Mouse (Mus musculus) cerebellum, adult 9-10 months (tissue): Measurements from ENCODE around the gene Tdo2.

Source experiments
- DNase-seq: peaks from one replicate; pipeline ENCODE4 v3.0.0; 2022

Tdo2 gene

DNA sequence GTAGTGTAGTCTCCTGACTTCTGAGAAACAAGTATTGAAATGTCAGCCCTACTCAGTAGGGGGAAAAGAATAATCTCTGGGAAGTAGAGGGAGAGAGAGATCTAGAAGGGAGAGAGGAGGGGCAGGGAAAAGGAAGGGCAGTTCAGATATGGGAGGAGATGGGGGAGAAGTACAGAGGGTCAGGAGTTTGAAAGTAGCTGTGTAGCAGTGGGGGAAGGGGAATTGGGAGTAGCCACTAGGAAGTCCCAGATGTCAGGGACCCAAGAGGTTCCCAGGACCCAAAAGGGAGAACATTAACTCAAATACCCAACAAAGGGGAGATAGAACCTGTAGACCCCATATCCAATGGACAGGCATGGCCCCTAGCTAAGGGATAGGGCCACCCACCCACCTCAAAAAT, at the start of gene Tdo2:
Tdo2 (minus strand) TSS at position 101 of the 400 bp plus-strand sequence.
- DNase-seq: no peak

DNA sequence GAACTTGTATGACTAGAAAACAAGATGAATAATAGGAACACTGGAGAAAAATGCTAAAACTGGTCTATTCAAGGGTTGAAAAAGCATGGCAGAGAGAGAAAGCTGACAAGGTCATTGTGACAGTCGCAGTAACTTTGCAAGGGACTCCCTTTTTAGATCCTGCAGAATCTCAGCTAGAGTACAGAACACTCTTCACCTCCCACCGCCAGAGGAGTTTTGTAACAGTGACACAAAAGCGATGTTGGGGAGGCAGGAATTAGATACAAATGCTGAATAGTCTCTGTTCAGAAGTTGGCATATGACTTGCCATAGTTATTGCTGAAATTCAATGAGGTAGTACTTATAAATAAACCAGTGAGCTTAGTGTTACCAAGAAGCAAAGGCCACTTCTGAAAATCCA, 47.1 kb upstream of the Tdo2 start:
- no peak for DNase-seq

DNA sequence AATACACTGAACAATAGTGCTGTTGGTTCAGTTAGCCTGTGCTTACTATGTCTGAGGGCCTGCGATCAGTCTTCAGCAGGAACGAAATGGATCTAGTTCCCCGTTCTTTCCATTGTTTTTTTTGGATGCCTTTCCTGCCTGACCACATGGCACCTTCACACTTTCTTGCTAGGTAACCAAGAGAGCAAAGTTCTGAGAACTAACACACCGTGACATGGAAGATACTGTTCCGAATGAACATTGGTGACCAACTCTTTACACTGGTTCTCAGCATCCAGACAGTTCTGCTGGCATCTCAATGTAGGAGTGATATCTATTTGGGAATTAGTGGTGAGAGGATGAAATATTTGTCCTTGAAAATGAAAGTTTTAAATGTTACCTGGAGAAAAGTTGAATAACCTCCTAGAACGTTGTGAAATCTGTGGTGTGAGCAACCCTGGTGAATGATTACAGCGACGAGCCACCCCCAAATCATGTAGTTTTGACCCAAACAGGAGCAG, 46.5 kb upstream of the Tdo2 start:
- no peak for DNase-seq

DNA sequence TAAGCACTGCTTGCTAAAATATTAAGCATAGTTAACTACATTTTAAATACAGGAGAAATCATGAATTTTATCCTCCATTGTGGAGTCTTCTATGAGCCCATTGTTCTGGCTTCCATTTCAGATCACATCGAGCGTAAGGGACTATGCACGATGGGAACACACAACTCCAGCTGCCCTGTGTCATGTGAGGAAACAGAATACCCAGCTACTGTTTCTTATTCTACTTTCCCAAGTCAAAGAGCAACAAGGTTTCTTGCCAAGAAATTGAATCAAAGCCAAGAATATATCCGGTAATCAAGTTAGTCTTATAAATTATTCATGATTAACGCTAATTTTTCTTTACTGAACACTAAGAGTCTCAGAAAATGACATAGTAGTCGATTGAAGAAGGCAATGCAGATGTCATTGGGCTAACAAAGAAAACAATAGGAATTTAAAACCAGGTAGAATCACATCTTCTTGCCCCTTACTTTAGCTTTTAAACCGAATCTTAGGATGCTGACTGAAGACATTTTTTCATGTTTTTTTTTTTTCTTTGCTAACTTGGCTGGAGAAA, 38.2 kb upstream of the Tdo2 start:
- DNase-seq: no peak

DNA sequence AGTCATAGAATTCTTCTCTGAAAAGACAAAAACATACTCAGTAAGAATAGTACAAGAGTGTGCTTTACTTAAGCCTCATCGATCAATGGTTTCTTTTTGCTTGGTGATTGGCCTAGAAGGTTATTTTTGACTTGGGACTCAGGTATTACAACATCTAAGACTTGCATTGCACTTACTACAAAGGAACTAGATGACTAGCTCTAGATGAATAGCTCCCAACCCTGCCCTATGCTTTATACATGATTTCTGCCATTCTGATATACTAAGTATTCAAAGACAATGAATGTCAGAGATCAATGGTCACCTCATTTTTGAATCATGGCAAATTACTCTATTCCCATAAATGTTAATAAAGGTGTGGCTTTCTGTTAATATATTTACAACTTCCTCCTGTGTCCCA, 31.0 kb upstream of the Tdo2 start:
- no peak for DNase-seq

DNA sequence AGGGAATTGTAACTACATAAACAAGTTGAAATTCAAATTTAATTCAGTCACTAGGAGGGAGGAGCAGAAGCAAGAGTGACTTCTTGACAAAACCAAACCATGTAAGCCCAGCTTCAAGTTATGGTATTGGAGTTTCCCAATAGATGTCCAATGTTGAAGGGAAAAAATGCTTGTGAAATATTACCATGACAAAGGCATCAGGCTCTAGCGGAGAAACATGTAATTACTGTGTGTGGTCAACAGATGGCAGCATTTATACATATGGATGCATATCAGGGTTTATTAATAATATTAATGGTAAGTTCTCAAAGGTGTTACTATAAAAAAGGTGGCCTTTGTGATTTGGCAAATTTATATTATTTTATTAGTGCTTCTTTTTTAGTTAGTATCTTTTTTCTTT, 20.0 kb upstream of the Tdo2 start:
- peak; percentile 72 for DNase-seq

DNA sequence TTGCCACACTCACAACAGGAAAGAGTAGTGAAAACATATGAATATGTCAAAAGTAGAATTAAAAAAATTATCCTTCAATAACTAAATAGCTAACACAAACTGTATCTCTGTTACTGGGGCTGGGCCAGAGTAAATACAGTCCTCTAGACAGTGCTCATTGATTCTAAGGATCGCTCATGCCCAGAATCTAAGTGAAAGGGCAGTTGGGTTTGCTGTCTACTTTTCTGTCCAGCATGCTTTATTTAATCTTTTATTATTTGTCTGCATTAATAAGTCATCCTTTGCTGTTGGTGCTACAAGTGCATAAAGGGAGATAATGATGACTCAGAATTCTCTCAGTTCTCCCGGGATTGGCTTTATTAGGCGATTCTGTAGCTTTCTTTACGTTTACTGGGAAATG, 19.4 kb upstream of the Tdo2 start:
- no peak for DNase-seq

DNA sequence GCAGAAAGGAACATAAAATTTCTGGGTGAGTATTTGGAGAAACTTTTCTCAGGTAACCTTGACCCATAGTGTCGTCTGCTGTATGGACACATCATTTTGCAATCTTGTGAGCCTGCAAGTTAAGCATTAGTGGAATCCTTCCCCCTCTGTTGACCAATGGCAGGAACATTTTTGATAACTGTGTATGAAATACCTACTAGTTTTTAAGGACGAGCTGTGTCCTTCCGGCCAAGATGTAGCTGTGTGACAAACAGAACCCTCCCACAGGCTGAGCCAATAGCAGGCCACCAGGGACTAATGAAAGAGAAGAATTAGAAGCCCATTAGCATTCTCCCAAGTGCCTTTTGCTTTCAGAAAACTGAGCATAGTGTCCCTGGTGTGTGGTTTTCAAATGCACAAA, 14.5 kb upstream of the Tdo2 start:
- no peak for DNase-seq

DNA sequence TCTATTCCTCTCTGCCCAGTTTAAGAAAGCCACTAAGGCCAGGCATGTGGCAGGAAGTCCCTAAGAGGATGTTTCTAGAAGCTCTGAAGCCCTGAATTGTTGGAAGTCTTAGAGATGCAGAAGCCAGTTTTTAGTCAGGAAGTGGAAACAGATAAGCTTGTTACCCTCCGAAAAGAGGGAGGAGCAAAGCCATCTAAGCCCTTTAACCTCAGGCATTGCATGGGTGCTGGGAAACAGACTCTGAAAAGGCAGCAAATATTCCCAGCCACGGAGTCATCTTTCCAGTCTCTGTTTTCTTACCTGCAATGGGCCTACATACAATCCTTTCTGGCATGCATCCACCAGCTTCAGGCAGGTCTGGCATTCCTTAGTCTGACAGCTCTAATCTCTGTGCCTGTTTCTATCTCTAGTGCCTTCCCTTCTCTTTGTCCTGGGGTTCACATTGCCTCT, 13.7 kb upstream of the Tdo2 start:
- DNase-seq: no peak

DNA sequence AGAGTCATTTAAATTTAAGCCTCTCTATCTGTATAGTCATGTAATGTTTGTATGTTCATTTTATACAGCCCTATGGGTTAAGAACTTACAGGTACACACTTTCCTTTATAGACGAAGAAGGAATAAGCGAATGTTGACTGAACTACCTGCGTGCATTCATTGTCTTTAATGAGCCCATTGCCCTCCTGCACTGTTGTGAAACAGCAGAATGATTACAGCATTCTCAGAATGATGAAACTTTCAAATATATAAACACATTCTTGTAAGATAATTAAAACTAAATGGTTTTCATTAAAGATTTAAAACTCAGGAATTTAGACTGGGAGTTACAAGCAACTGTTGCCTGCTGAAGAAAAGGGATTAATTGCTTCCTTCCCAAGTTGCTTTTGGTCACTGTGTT, 11.6 kb upstream of the Tdo2 start:
- no peak for DNase-seq

DNA sequence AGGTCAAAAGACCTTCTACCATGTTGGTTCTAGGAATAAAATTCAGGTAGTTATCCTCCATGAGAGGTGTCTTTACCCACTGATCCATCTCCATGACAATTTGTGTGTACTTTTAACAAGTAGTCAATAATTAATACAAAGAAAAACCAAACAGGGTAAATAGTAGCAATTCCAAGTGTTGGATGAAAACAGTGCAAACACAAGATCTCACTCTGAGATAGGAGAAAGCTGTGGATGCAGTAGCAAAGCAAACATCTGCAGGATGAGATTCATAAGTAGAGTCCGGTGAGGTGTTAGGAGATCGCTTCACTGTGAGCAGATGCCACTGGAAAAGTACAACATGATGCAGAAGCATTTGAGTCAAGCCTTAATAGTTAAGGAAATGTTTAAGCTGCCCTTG, 10.1 kb upstream of the Tdo2 start:
- DNase-seq: no peak

DNA sequence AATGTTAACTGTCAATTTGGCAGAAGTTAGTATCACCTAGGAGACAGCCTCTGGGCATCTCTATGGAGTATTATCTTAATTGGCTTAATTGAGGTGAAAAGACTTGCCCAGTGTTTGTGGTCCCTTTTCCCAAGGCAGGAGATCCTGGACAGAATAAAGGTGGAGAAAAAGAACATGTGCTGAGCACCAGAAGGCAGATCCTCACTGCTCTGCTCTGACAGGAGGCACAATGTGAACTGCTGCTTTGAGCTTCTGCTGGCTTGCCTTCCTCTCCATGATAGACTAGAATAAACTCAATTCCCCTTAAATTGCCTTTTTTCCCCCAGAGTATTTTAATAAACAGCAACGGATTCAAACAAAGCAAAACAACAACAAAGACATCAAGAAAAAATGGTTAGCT, 9.1 kb upstream of the Tdo2 start:
- DNase-seq: no peak

DNA sequence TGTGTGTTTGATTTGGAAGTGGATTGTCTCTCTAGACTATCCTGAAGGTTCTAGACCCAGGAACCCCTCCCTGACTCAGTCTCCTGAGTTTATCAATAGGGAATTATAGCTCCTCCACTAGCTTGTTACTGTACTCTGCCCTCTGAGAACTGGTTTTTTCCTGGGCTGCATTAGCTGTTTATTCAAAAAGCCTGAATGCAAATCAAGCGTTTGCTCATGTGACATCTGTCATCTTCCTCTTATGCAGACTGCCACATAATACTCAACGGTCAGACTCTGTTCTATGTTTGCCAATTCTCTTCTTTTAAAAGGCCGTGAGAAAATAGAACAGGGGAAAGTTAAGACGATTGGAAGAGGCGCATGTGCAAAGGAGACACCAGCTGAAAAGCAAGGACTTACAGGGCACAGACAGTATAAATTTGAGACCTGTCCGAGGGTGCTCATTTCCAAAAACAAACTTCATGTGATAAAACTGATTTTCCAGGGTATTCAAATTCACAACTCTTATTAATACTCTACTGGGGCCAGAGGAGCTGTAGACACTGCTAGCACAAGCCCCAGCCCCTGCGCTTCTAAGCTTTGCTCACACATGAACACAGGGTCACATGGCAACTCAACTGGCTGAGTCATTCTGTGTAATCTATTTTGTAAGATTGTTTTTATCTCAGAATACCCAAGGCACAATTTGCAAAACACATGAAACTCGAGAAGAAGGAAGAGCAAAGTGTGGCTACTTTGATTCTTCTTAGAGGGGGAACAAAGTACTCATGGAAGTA, 7.3 kb upstream of the Tdo2 start:
- DNase-seq: no peak

DNA sequence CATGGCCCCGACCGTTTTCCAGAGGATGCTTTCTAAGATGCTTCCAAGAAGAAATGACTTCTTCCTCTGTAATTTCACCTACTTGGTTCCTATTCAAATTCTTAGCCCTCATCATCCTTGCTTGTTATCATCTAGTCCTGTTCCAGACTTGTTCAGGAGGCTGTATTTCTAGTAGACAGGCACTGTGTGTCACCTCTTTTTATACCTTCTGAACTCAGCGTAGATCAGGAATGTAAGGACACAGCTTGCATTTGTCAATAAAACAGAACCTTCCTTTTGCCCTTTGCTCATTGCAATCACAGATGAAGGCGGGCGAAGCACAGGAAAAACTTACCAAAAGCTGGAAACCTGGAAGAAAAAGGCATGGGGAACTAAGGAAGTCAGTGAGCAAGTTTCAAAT, 6.0 kb upstream of the Tdo2 start, which contains the start of gene Asic5:
Asic5 (plus strand) TSS at position 301 of the 400 bp plus-strand sequence.
- DNase-seq: no peak

DNA sequence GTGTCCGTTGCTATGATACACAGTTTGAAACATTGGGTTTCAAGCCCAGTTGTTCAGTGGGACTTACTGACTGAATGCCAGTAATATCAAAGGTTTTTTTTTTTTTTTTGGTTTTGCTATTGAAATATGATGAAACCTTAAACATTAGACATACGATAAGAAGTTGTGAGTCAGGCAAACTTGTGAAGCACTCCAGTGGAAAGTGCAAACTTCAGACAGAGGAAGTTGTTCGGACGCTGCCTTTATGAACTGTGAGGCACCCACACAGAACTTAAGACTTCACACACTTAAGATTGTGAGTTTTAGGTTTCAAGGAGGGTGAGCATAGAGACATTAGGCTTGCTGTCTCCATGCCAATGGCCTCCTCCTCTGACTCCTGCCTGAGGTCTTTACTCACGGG, 5.6 kb upstream of the Tdo2 start:
- no peak for DNase-seq

DNA sequence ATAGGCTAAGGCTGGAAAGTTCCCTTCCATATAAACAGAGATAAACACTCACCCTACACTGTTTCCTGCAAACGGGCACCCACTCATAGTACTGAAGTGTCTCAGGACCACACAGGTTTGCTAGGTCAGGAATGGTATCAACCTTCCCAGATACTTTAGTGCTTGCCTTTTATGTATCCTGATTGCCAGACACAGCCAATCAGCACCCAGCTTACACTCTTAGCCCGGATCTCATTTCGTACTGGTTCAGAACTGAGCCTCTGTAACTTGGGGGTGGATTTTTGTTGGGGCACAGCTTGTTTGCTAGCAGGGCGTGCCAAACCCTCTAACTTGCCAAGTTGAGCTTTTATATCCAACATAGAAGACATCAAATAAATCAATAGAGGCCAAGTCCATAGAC, 395 bp downstream of the Tdo2 start:
- DNase-seq: no peak

DNA sequence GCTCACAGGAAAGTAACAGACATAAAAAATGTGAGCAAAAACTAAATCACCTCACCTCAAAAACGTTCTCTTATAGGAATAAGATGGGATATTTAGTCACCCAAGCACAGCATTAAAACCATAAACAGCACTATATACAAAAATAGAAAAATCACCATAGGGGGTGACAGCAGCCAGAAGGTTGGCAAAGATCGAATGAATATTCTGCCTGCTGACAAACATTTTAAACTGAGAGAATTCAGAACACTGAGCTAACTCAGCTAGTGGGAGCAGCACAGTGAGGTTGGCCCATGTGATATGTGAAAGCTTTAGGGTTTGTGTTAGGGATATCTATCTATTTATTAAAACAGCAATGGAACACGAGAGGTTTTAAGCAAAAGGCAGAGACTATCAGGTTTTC, 11.4 kb downstream of the Tdo2 start:
- peak; percentile 85 for DNase-seq

DNA sequence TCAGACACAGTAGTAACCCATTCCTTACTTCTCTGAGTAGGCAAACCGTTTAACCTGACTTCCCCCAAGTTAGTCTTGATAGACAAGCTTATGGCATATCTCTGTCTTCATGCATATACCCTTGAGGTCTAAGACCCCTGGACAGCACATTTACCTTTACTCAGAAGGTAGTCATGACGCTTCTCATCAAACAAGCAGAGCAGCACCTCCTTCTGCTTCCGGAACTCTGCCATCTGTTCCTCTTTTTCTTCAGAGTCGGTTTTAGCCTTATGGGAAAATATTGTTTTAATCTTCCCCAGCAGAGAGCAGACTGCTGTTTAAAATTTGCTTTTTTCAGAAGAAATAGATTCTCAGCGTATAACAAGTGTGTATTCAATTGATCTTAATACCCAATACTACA, 12.2 kb downstream of the Tdo2 start:
- peak; percentile 44 for DNase-seq

DNA sequence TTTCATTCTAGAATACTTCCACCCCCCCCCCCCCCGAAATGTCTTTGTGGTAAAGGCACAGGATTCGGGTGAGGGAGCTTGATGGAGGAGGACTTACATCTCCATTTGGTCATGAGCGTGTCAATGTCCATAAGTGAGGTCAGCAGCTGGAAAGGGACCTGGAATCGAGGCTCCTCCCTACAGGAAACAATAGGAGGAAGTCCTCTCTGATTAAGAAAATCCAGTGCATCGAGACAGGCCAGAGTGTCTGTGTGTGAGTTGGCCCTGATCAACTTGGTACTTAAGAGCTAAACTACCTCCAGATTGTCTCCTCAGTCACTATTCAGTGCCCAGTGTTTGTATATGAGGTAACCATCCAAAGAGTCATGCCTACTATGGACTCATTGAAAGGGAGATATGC, 14.7 kb downstream of the Tdo2 start:
- DNase-seq: no peak

DNA sequence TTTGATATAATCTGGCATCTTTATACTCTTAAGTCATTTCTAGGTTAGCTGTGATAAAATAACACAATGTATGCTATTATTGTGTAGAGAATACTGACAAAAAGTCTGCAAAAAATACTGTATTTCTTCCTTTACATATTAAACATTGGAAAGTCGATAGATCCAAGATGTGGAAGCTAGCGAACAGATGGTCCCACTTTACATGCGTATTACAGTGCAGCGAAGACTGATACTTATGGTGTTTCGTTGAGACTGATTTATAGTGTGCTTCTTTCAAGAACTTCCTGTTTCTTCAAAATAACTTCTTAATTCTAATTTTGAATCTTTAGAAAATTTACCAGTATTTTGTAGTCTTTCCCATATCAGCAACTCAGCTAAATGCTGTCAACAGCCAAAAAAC, 18.5 kb downstream of the Tdo2 start:
- no peak for DNase-seq

DNA sequence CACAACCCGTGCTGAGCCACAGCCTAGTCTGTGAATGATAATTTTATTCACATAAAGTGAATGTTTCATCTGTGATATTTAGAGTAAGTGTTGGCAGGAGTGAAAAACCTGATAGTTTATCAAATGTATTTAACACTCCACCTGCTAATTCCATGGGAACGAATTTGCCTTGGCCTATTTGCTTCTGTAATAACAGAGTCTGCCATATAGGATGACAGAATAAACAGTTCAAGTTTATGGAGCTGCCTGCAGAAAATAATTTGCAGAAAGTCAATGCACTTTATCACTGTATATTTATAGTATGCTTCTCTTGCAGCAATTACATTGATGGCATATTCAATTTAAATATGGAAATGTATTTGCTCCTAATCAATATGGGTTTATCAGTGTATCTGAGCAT, 24.2 kb downstream of the Tdo2 start:
- DNase-seq: no peak

DNA sequence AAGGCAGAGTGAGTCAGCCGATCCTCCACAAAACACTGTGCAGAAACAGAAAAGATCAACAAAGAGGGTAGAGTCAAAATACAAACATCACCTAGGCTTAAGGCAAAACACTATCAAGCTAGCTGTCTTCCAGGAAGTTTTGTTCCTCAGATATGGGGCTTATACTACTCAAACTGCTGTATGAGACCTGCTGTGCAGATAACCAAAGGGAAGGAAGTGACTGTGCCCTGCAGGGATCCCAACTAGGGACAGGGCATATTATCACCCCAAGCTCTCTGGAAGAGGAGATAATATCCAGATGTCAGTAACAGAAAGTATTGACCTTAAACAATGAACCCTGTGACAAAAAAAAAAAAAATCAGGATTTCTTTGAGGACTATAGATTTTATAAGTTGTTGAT, 27.0 kb downstream of the Tdo2 start:
- no peak for DNase-seq

DNA sequence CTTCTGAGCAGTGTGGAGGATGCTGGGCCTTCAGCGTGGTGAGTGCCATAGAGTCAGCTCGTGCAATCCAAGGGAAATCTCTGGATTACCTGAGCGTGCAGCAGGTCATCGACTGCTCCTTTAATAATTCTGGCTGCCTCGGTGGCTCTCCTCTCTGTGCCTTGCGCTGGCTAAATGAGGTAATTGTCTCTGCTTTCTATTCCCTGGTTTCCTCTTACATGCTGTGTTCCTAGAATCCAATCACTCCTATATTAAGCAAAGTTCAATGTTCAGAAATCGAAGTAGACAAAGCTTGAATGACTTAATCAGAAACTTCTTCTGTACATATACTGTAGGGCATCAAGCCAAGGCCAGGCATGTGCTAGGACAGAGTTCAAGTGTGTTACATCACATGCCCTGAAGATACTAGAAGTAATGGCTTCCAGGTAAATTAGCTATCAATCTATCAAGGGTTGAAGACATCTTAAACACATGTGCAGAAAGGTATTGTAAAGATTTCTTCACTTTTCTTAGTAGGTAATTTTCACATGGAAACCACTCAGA, 31.1 kb downstream of the Tdo2 start:
- no peak for DNase-seq

DNA sequence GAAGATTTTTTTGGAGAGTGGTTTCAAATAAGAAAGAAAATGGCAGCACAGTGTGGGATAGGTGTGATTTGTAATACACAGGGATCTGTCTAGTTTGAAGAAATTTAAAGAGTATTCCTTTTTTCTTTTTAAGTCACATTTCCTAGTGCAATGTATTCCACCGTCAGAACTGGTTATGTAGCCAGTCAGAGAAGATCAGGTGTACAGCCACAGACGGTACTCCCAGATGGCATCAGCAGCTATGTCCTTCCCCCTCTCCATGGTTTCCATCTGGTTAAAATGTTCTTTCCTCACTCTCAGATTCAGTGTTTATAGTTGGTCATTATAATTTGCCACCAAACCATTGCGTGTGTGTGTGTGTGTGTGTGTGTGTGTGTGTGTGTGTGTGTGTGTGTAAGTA, 32.9 kb downstream of the Tdo2 start:
- DNase-seq: no peak

DNA sequence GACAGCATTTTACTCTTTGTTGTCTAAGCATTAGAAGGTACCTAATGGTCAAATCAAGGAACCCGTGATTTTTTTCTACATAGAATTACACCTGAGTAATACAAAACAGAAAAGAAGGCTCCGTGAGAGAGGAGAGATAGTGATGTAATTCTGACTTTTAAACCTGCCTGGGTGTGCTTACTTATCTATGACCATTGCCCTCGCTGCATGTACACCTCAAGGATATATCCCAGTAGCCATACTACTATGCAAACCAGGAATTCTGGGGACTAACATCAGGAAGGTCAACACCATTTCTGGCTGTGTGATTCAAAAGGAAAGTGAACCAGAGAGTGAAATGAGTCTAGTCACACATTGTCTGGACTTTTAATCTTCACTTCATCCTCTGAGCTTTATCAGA, 33.7 kb downstream of the Tdo2 start:
- no peak for DNase-seq
